Mouse (Mus musculus): ENCODE data around the gene Gpr157. TPM values are rescaled to one million over a fixed set of nuclear protein-coding genes. Genes with fewer than 3 reads are reported as not detected.
A peak's percentile ranks its signal among the peaks of the same experiment; 100 is the strongest.

Gpr157 gene
- polyA plus RNA-seq, 1 experiment from 2014 or later = 0.62 TPM

- DNase-seq (ENCODE audit: low spot score) = no peak
- 72% methylated on average over 14 of the region's 14 CpGs for WGBS
- H3K4me1 ChIP-seq = peaks cover 22% of the 10 kb centered on the region
- peaks cover 6% of the 10 kb centered on the region; the same call in 1 of the 2 replicates for H3K27me3 ChIP-seq (ENCODE audit: low read depth, poor library complexity, severe bottlenecking)
- peak overlapping the region; percentile 63; the same call in 1 of the 2 replicates for H3K27ac ChIP-seq (replicated peaks)
- H3K36me3 ChIP-seq = no peaks in the 10 kb centered on the region
- peak overlapping the region; percentile 43 for H3K4me3 ChIP-seq
- H3K9me3 ChIP-seq (replicated peaks) = no peaks in the 10 kb centered on the region
Observed at GRCm38 (mm10) chr4:150119640-150120039, 32.5 kb downstream of the Gpr157 start.

GRCm38 (mm10) chr4:150120173-150120833, 33.1 kb downstream of the Gpr157 start:
- Histone ChIP-seq H3K27ac (replicated peaks) (no peak overlapping the region), H3K4me3 (no peak overlapping the region), H3K4me1 (peaks cover 22% of the 10 kb centered on the region), H3K36me3 (no peaks in the 10 kb centered on the region), H3K27me3 (ENCODE audit: low read depth, poor library complexity, severe bottlenecking) (peaks cover 6% of the 10 kb centered on the region; the same call in 1 of the 2 replicates), H3K9me3 (replicated peaks) (no peaks in the 10 kb centered on the region)
- WGBS = 65% methylated on average over 15 of the region's 15 CpGs
- DNase-seq (ENCODE audit: low spot score) = no peak

- Histone ChIP-seq H3K4me3 (no peak overlapping the region), H3K36me3 (no peaks in the 10 kb centered on the region), H3K27ac (replicated peaks) (no peak overlapping the region), H3K27me3 (ENCODE audit: low read depth, poor library complexity, severe bottlenecking) (peaks cover 6% of the 10 kb centered on the region; the same call in 1 of the 2 replicates), H3K9me3 (replicated peaks) (no peaks in the 10 kb centered on the region), H3K4me1 (peaks cover 22% of the 10 kb centered on the region)
- no peak for DNase-seq (ENCODE audit: low spot score)
- 75% methylated on average over 8 of the region's 8 CpGs for WGBS
Observed at GRCm38 (mm10) chr4:150121430-150121829, 34.3 kb downstream of the Gpr157 start.

- Histone ChIP-seq H3K4me1 (peaks cover 22% of the 10 kb centered on the region), H3K4me3 (no peak overlapping the region), H3K27ac (replicated peaks) (no peak overlapping the region), H3K9me3 (replicated peaks) (no peaks in the 10 kb centered on the region), H3K36me3 (no peaks in the 10 kb centered on the region), H3K27me3 (ENCODE audit: low read depth, poor library complexity, severe bottlenecking) (peaks cover 6% of the 10 kb centered on the region; the same call in 1 of the 2 replicates)
- DNase-seq (ENCODE audit: low spot score) = no peak
- WGBS = 64% methylated on average over 3 of the region's 3 CpGs
Observed at GRCm38 (mm10) chr4:150122476-150122875, 35.3 kb downstream of the Gpr157 start.

- Histone ChIP-seq H3K4me1 (peaks cover 20% of the 10 kb centered on the region), H3K36me3 (no peaks in the 10 kb centered on the region), H3K9me3 (replicated peaks) (no peaks in the 10 kb centered on the region), H3K4me3 (no peak overlapping the region), H3K27ac (replicated peaks) (no peak overlapping the region), H3K27me3 (ENCODE audit: low read depth, poor library complexity, severe bottlenecking) (no peaks in the 10 kb centered on the region)
- no peak for DNase-seq (ENCODE audit: low spot score)
- 92% methylated on average over 5 of the region's 5 CpGs for WGBS
Observed at GRCm38 (mm10) chr4:150126373-150126772, 39.2 kb downstream of the Gpr157 start.

GRCm38 (mm10) chr4:150127894-150128293, 40.7 kb downstream of the Gpr157 start:
- H3K4me1 ChIP-seq = peaks cover 21% of the 10 kb centered on the region
- no peaks in the 10 kb centered on the region for H3K27me3 ChIP-seq (ENCODE audit: low read depth, poor library complexity, severe bottlenecking)
- H3K9me3 ChIP-seq (replicated peaks) = no peaks in the 10 kb centered on the region
- H3K4me3 ChIP-seq = no peak overlapping the region
- H3K36me3 ChIP-seq = no peaks in the 10 kb centered on the region
- DNase-seq (ENCODE audit: low spot score) = no peak
- no peak overlapping the region for H3K27ac ChIP-seq (replicated peaks)
- 93% methylated on average over 7 of the region's 7 CpGs for WGBS

- H3K36me3 ChIP-seq = no peaks in the 10 kb centered on the region
- H3K4me1 ChIP-seq = peaks cover 27% of the 10 kb centered on the region
- H3K9me3 ChIP-seq (replicated peaks) = no peaks in the 10 kb centered on the region
- DNase-seq (ENCODE audit: low spot score) = peak; percentile 38
- WGBS = 62% methylated on average over 8 of the region's 8 CpGs
- no peak overlapping the region for H3K4me3 ChIP-seq
- no peak overlapping the region; the same call in 1 of the 2 replicates for H3K27ac ChIP-seq (replicated peaks)
- H3K27me3 ChIP-seq (ENCODE audit: low read depth, poor library complexity, severe bottlenecking) = peaks cover 2% of the 10 kb centered on the region; the same call in 1 of the 2 replicates
Observed at GRCm38 (mm10) chr4:150128571-150128970, 41.4 kb downstream of the Gpr157 start.

- 46% methylated on average over 2 of the region's 2 CpGs for WGBS
- Histone ChIP-seq H3K36me3 (no peaks in the 10 kb centered on the region), H3K27me3 (ENCODE audit: low read depth, poor library complexity, severe bottlenecking) (peaks cover 9% of the 10 kb centered on the region; the same call in 1 of the 2 replicates), H3K9me3 (replicated peaks) (no peaks in the 10 kb centered on the region), H3K27ac (replicated peaks) (no peak overlapping the region), H3K4me3 (no peak overlapping the region), H3K4me1 (peaks cover 38% of the 10 kb centered on the region)
- no peak for DNase-seq (ENCODE audit: low spot score)
Observed at GRCm38 (mm10) chr4:150130661-150131060, 43.5 kb downstream of the Gpr157 start.

GRCm38 (mm10) chr4:150132692-150133271, 45.6 kb downstream of the Gpr157 start:
- peaks cover 9% of the 10 kb centered on the region; the same call in 1 of the 2 replicates for H3K27me3 ChIP-seq (ENCODE audit: low read depth, poor library complexity, severe bottlenecking)
- H3K4me3 ChIP-seq = peak overlapping the region; percentile 42

GRCm38 (mm10) chr4:150135254-150135653, 48.1 kb downstream of the Gpr157 start:
- 92% methylated on average over 7 of the region's 7 CpGs for WGBS
- Histone ChIP-seq H3K4me3 (no peak overlapping the region), H3K36me3 (no peaks in the 10 kb centered on the region), H3K27ac (replicated peaks) (no peak overlapping the region), H3K9me3 (replicated peaks) (no peaks in the 10 kb centered on the region), H3K27me3 (ENCODE audit: low read depth, poor library complexity, severe bottlenecking) (peaks cover 16% of the 10 kb centered on the region; the same call in 1 of the 2 replicates), H3K4me1 (peaks cover 56% of the 10 kb centered on the region)
- no peak for DNase-seq (ENCODE audit: low spot score)

More at GRCm38 (mm10) chr4:150132692-150133271, 45.6 kb downstream of the Gpr157 start:
- H3K4me1 ChIP-seq = peaks cover 45% of the 10 kb centered on the region
- no peak overlapping the region for H3K27ac ChIP-seq (replicated peaks)
- H3K9me3 ChIP-seq (replicated peaks) = no peaks in the 10 kb centered on the region
- DNase-seq (ENCODE audit: low spot score) = no peak
- WGBS = 29% methylated on average over 24 of the region's 24 CpGs
- H3K36me3 ChIP-seq = no peaks in the 10 kb centered on the region

- DNase-seq (ENCODE audit: low spot score) = peak; percentile 82
- Histone ChIP-seq H3K36me3 (no peaks in the 10 kb centered on the region), H3K27ac (replicated peaks) (no peak overlapping the region), H3K9me3 (replicated peaks) (no peaks in the 10 kb centered on the region), H3K4me3 (no peak overlapping the region), H3K4me1 (peaks cover 54% of the 10 kb centered on the region), H3K27me3 (ENCODE audit: low read depth, poor library complexity, severe bottlenecking) (peaks cover 16% of the 10 kb centered on the region; the same call in 1 of the 2 replicates)
- WGBS = 7% methylated on average over 10 of the region's 10 CpGs
Observed at GRCm38 (mm10) chr4:150136693-150137092, 49.5 kb downstream of the Gpr157 start.

- H3K27ac ChIP-seq (replicated peaks) = no peak overlapping the region; the same call in 1 of the 2 replicates
- no peak for DNase-seq (ENCODE audit: low spot score)
- H3K27me3 ChIP-seq (ENCODE audit: low read depth, poor library complexity, severe bottlenecking) = peaks cover 16% of the 10 kb centered on the region; the same call in 1 of the 2 replicates
- peaks cover 54% of the 10 kb centered on the region for H3K4me1 ChIP-seq
- no peaks in the 10 kb centered on the region for H3K9me3 ChIP-seq (replicated peaks)
- peak overlapping the region; percentile 39; the same call in 1 of the 2 replicates for H3K4me3 ChIP-seq
- no peaks in the 10 kb centered on the region for H3K36me3 ChIP-seq
- 89% methylated on average over 7 of the region's 7 CpGs for WGBS
Observed at GRCm38 (mm10) chr4:150137368-150138083, 50.4 kb downstream of the Gpr157 start.
